Mouse (Mus musculus): ENCODE results near the gene Spg7.

GRCm38 (mm10) chr8:123064809-123065213 lies 2.1 kb downstream of the Spg7 start:
- TF ChIP-seq CTCF (IDR thresholded peaks at IDR 0.05; ENCODE audit: extremely low read depth, insufficient read depth, low read length) (no peak), POLR2A (IDR thresholded peaks at IDR 0.05; ENCODE audit: extremely low read depth, insufficient read depth, low read length) (no peak)
